Mouse (Mus musculus) embryo, embryonic 11.5 days (tissue): ENCODE measurements around the gene Impdh2.
"Not testable (repeated sequence)": the region's sequence is repeated elsewhere in the genome, so short reads cannot be mapped to it uniquely, and the experiment has no call there.

Experiments
- DNase-seq: peaks from one replicate; pipeline ENCODE4 v3.0.0-alpha.2; 2012; ENCODE audit warnings: low read depth, low spot score

Gene Impdh2

DNA sequence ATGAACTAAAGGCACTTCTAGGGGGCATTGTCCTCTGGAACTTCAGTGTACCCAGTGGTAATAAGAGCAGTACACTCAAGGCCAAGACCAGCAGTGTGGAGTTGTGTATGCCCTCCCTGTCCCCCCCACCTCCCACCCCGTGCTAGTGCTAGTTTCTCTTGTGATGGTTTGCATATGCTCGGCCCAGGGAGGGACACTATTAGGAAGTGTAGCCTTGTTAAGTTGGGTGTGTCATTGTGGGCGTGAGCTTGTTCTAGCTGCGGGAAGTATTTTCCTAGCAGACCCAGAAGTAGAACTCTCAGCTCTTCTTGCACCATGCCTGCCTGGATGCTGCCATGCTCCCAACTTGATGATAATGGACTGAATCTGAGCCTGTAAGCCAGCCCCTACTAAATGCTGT is 41.9 kb downstream of the Impdh2 start:
- no peak for DNase-seq

DNA sequence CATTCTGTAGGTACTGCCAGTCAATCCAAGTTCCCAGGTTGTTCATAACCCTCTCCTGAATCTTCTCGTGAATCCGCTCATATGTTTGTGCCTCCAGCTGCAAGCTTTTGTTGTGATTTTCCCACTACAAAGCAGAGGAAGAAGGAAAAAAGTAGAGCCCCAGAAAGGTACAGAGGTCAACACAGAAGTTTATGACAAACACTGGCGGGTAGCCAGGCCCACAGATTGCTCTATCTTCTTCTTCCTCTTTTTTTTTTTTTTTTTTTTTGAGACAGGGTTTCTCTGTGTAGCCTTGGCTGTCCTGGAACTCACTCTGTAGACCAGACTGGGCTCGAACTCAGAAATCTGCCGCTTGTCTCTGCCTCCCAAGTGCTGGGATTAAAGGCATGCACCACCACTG is 47.8 kb downstream of the Impdh2 start:
- DNase-seq = not testable (repeated sequence)

DNA sequence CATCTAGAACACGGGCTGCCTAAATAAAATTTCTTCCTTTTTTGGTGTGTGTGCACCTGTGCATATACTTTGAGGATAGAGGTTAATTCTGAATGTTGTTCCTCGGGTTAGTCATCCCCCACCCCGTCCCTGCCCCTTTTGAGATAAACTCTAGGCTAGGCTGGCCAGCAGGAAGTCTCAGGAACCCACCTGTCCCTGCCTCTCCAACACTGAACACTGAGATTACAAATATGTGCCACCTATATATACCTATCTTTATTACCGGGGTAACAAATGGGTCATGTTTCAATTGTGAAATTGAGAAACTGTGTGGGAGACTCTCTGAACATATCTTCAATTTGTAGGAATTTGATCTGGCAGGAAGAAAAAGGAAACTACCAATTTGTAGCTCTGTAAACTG is 48.8 kb downstream of the Impdh2 start:
- no peak for DNase-seq

DNA sequence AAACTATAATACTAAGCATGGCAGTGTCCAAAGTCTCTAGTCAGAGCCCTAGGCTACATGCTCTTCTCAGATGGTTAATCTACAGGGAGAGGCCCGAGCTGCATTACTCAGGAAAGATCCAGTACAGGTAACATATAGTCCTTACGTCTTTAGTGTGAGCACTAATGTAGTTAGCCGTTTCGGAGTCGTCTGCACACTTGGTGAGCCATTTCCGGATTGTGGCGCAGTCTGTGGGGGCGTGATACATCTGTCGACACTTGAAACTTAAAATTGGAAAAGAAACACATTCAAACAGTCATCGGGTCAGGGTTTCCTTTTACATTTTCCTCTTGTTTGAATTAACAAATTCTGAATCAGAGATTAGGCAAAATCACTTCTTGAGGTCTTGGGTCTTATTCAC is 51.4 kb downstream of the Impdh2 start:
- no peak for DNase-seq
